Mouse (Mus musculus): Measurements from ENCODE around the gene Med22.

The Med22 gene

DNA sequence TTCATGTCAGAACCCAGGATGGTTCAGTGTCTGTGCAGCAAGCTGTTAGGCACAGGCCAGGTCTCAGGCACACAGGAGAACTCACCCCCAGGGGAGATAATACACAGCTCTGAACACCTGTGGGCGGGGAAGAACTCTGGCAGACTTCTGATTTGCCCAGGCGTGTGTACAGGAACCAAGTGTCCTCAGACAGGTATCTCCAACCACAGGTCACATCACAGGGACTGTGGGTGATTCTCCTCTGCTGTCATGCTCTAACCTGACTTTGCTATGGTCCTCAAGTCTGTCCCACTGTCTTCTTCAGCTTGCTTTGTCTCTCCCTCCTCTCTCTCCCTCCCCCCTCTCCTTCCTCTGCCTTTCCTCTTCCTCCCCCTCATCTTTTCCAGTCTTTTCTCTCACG, 45.6 kb downstream of the Med22 start, which contains the start of gene Abo:
Gene Abo (minus strand): TSS at position 101 of the 400 bp plus-strand sequence.
- DNase-seq (ENCODE audit: low read depth, low spot score) = no peak

DNA sequence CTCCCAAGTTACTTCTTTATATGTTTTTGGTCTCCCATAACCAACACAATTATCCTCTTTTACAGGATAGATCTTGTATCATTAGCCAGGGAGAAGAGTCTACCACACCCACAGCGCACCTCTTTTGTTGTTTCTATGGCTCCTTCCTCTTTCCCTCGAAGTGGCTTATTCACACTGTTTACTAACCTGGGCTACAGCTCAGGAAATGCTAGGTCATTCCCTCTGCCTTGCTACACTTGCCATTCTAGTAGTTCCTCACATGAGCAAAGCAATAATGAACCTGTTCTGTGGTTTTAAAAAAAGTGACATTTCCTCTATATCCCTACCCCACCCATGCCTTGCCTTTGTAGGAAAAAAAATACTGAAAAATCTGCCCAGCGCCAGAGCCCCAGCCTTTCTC, 47.6 kb downstream of the Med22 start:
- no peak for DNase-seq (ENCODE audit: low read depth, low spot score)
